Comparison of ENCODE assay signal across 14 mouse cellular contexts in genomic region chr13:94765852-94766251, GRCm38 (mm10).
"Had no signal": no experiment of that assay in that cellular context is flagged by ENCODE, and none has a peak within 500 bp of the region (broad histone marks: within the 10 kb centered on the region; RNA-seq: fewer than 3 reads in every experiment).

No protein-coding gene starts in this region.

- DNase-seq: kidney, adult 11 months; kidney, adult 9 months; kidney, postnatal 14 days; kidney, postnatal 4 days; layer of hippocampus, adult 9-11 months; liver; liver, embryonic 13.5 days; lung, adult 2 months; lung, postnatal 36 days; right cerebral cortex, adult 18-20 months; right cerebral cortex, postnatal 14 days; spleen, adult 18-20 months; thymus, adult 18-20 months; thymus, postnatal 36 days had no signal
